In the genomic region with DNA sequence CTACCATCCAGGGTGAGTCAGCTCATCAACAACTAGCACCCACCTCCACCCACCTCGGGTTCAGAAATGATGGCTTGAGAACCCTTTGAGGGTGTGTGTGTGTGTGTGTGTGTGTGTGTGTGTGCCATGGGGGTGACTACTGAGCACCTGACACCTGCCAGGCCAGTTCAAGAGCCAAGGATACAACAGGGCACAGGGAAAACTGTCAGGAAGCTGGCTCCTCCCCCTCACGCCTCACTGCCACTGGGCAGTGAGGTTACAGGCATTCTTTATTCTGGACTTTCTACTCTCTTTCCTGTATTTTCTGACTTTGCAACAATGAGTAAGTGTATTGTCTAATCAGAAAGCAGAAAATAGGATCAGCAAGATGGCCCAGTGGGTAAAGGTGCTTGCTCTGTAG, we compare ENCODE assay signal across 24 mouse cellular contexts. TPM values are rescaled to one million over a fixed set of nuclear protein-coding genes. Genes with fewer than 3 reads are reported as not detected.
DNase-seq lines count a peak whose midpoint lies in the region; ATAC-seq and TF ChIP-seq lines count a peak whose summit lies in the region.
"Had no signal": no experiment of that assay in that cellular context is flagged by ENCODE, and none has a peak within 500 bp of the region (broad histone marks: within the 10 kb centered on the region; RNA-seq: fewer than 3 reads in every experiment).

No protein-coding gene starts in this region.

- H3K36me3 ChIP-seq in hindbrain, embryonic 13.5 days: no peaks in the 10 kb centered on the region
- no peaks in the 10 kb centered on the region for H3K36me3 ChIP-seq in hindbrain, embryonic 11.5 days (ENCODE audit: control insufficient read depth, insufficient read depth, low read length)
- H3K36me3 ChIP-seq: embryonic facial prominence, embryonic 12.5 days; heart, embryonic 10.5 days; limb, embryonic 15.5 days; neural tube, embryonic 15.5 days had no signal

- WGBS in hindbrain, embryonic 13.5 days: 67% methylated on average over 2 of the region's 2 CpGs
- 73% methylated on average over 2 of the region's 2 CpGs for WGBS in hindbrain, embryonic 11.5 days

- TF ChIP-seq CTCF in bone marrow macrophage, adult 2 months (IDR thresholded peaks at IDR 0.05; ENCODE audit: low read depth, low read length): no peak

- no peak for TF ChIP-seq POLR2A in bone marrow macrophage, adult 2 months (IDR thresholded peaks at IDR 0.05; ENCODE audit: borderline replicate concordance, low read depth, low read length)

- H3K9ac ChIP-seq in hindbrain, embryonic 13.5 days: no peak overlapping the region
- H3K9ac ChIP-seq in hindbrain, embryonic 11.5 days (ENCODE audit: low read depth, low read length): no peak overlapping the region
- H3K9ac ChIP-seq: embryonic facial prominence, embryonic 12.5 days; forebrain, postnatal 0 days; limb, embryonic 15.5 days; liver, embryonic 14.5 days; lung, embryonic 14.5 days; neural tube, embryonic 15.5 days had no signal

- H3K4me3 ChIP-seq in hindbrain, embryonic 13.5 days: no peak overlapping the region
- no peak overlapping the region for H3K4me3 ChIP-seq in hindbrain, embryonic 11.5 days (ENCODE audit: low read depth, low read length)
- H3K4me3 ChIP-seq in bone marrow macrophage, adult 2 months (ENCODE audit: insufficient read depth, low read length): no peak overlapping the region
- H3K4me3 ChIP-seq: embryonic facial prominence, embryonic 12.5 days; heart, embryonic 10.5 days; limb, embryonic 15.5 days; myocyte; neural tube, embryonic 15.5 days had no signal

- 0 out of 2 replicates have a peak, but pooled peaks have one; percentile 29 for ATAC-seq in hindbrain, embryonic 13.5 days (ENCODE audit: low FRiP score)
- no peak for ATAC-seq in hindbrain, embryonic 11.5 days (ENCODE audit: low FRiP score)
- ATAC-seq: hindbrain, embryonic 16.5 days had no signal

- no peak overlapping the region for H3K27ac ChIP-seq in hindbrain, embryonic 13.5 days
- no peak overlapping the region for H3K27ac ChIP-seq in hindbrain, embryonic 11.5 days (ENCODE audit: low read depth, low read length)
- peak overlapping the region; percentile 37 for H3K27ac ChIP-seq in bone marrow macrophage, adult 2 months (ENCODE audit: insufficient read depth, low read depth, low read length)
- H3K27ac ChIP-seq: embryonic facial prominence, embryonic 12.5 days; heart, embryonic 10.5 days; limb, embryonic 15.5 days; liver, embryonic 14.5 days; neural tube, embryonic 15.5 days had no signal

- no peak for DNase-seq in hindbrain, embryonic 11.5 days (ENCODE audit: low spot score)
- DNase-seq in kidney, adult 8-10 months: peak; percentile 87
- peak; percentile 86 for DNase-seq in kidney, postnatal 14 days
- no peak for DNase-seq in thymus, postnatal 14 days
- DNase-seq in ovary, adult 18-20 months (ENCODE audit: low spot score): no peak
- no peak for DNase-seq in heart, adult 18-20 months
- DNase-seq: adrenal gland, postnatal 14 days; cerebellum, adult 11 months; cerebellum, adult 9-11 months; forebrain, postnatal 0 days; gastrocnemius, postnatal 14 days; heart, postnatal 4 days; left cerebral cortex, postnatal 4 days; lung, embryonic 14.5 days; midbrain, embryonic 14.5 days had no signal

- H3K27me3 ChIP-seq in hindbrain, embryonic 13.5 days: peaks cover 44% of the 10 kb centered on the region
- peaks cover 23% of the 10 kb centered on the region for H3K27me3 ChIP-seq in hindbrain, embryonic 11.5 days (ENCODE audit: control insufficient read depth, insufficient read depth, low read length)

- H3K9me3 ChIP-seq in hindbrain, embryonic 13.5 days: no peaks in the 10 kb centered on the region
- no peaks in the 10 kb centered on the region for H3K9me3 ChIP-seq in hindbrain, embryonic 11.5 days (ENCODE audit: control insufficient read depth, low read length)
- H3K9me3 ChIP-seq: embryonic facial prominence, embryonic 12.5 days; heart, embryonic 10.5 days; limb, embryonic 15.5 days; neural tube, embryonic 15.5 days had no signal

- H3K4me2 ChIP-seq in hindbrain, embryonic 13.5 days: no peak overlapping the region
- no peak overlapping the region for H3K4me2 ChIP-seq in hindbrain, embryonic 11.5 days (replicated peaks; ENCODE audit: low read depth, low read length)
- H3K4me2 ChIP-seq: embryonic facial prominence, embryonic 12.5 days; limb, embryonic 15.5 days; lung, embryonic 14.5 days; neural tube, embryonic 15.5 days had no signal

- peaks cover 11% of the 10 kb centered on the region for H3K4me1 ChIP-seq in hindbrain, embryonic 13.5 days (replicated peaks)
- H3K4me1 ChIP-seq in hindbrain, embryonic 11.5 days (replicated peaks; ENCODE audit: control insufficient read depth, insufficient read depth, low read length): peaks cover 4% of the 10 kb centered on the region; the same call in 1 of the 2 replicates
- H3K4me1 ChIP-seq in bone marrow macrophage, adult 2 months (ENCODE audit: control insufficient read depth, insufficient read depth, low read length): peaks cover 65% of the 10 kb centered on the region

RNA-seq across cellular contexts. Expression of gene Susd3, which starts 1.1 kb away (rescaled TPM):
- polyA plus RNA-seq in hindbrain, embryonic 13.5 days (2015; fragmentation: Nextera tagmentation; extraction: Ambion mirVana): 0.92 and 1.3 TPM in 2 replicates
- polyA plus RNA-seq in hindbrain, embryonic 11.5 days (2014; fragmentation: Nextera tagmentation; extraction: Ambion mirVana): 0.63 and 0.73 TPM in 2 replicates
- 139 and 143 TPM in 2 replicates for polyA plus RNA-seq in bone marrow macrophage, adult 2 months (2012; ENCODE audit: insufficient read depth, insufficient read length, missing spikeins)
- 1 to 10 TPM in 1 of 2 experiments, under 1 TPM in 1; 0.55 to 1.3 TPM for total RNA-seq in heart, adult 18-20 months (2021)

RNA-seq across cellular contexts. Expression of gene Card19, which starts 33.8 kb away (rescaled TPM):
- 27.2 and 31.3 TPM in 2 replicates for polyA plus RNA-seq in hindbrain, embryonic 13.5 days (2015; fragmentation: Nextera tagmentation; extraction: Ambion mirVana)
- polyA plus RNA-seq in hindbrain, embryonic 11.5 days (2014; fragmentation: Nextera tagmentation; extraction: Ambion mirVana): 20.3 and 27.4 TPM in 2 replicates
- polyA plus RNA-seq in bone marrow macrophage, adult 2 months (2012; ENCODE audit: insufficient read depth, insufficient read length, missing spikeins): 261 and 268 TPM in 2 replicates
- 100 to 1,000 TPM; 145 to 150 TPM for total RNA-seq in heart, adult 18-20 months (2021)

Comparison
In these comparisons a context has a peak if more than half of its experiments do, and no peak if none do; other contexts are left out.
1. DNase-seq: peak in kidney, adult 8-10 months (2 of 2) and kidney, postnatal 14 days (single experiment); none in hindbrain, embryonic 11.5 days (single experiment), thymus, postnatal 14 days (single experiment), ovary, adult 18-20 months (single experiment) and heart, adult 18-20 months (0 of 2).
2. RNA of gene Susd3, which starts 1.1 kb away (polyA plus RNA-seq): 139 to 143 TPM in bone marrow macrophage, adult 2 months; 0.92 to 1.3 TPM in hindbrain, embryonic 13.5 days and 0.63 to 0.73 TPM in hindbrain, embryonic 11.5 days; every median in the first group is over 10 times any median in the second.